Mouse (Mus musculus) C3H10T1/2 (cell line): Measurements from ENCODE around the gene Cyp4f17. TPM values are rescaled to one million over a fixed set of nuclear protein-coding genes. Genes with fewer than 3 reads are reported as not detected.

Experiments used
- polyA plus RNA-seq, 2 experiments: library from polyadenylated mRNA; unstranded; fragments of >200 nt; fragmentation: generic; extraction: Trizol; gene quantifications; one replicate each; pipeline ENCODE4 v1.2.1; 2012; ENCODE audit warnings: missing spikeins in 2 of 2

Gene Cyp4f17
- 1 to 10 TPM in 1 of 2 experiments, under 1 TPM in 1; 0.28 to 6.4 TPM for polyA plus RNA-seq

DNA sequence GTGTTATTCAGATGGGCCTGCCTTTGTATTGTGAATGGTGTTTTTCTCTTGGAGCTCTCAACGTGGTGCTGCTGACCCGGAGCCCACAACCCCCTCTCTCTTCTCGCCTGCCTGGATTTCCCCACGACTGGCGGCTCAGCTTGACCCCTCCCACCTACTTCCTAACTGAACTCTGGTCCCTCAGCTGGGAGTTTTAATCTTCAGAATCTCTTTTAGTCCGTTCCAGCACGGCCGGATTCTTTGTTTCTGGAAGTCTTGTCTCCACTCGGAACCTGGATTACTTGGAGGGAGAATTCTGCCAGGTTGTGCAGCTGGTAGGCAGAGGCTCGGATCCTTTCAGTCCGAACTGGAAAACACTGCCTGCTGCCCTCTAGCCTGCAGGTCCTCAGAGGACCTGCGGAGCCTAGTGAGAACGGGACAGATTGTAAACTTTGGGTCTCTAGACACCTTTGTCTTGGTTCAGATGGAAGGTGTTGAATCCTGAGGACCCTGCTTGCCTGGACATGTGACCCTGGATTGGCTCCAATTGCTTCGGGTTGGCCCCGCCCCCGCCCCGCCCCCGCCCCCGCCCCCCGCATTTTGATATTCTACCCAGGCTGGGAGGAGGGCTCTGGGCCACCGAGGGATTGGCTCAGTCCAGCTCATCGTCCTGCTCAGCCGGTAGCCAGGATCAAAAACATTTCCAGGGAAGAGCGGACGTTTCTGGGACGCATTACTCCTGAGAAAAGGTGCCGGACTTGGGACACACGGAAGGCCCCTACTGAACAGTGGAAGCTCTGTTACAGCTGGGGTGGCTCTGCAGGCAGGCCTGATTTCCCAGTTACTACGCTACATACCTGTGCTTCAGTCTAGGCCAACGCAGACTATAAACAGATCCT, at the start of gene Cyp4f17:
Cyp4f17 (plus strand) TSS at position 200 of the 878 bp plus-strand sequence.

DNA sequence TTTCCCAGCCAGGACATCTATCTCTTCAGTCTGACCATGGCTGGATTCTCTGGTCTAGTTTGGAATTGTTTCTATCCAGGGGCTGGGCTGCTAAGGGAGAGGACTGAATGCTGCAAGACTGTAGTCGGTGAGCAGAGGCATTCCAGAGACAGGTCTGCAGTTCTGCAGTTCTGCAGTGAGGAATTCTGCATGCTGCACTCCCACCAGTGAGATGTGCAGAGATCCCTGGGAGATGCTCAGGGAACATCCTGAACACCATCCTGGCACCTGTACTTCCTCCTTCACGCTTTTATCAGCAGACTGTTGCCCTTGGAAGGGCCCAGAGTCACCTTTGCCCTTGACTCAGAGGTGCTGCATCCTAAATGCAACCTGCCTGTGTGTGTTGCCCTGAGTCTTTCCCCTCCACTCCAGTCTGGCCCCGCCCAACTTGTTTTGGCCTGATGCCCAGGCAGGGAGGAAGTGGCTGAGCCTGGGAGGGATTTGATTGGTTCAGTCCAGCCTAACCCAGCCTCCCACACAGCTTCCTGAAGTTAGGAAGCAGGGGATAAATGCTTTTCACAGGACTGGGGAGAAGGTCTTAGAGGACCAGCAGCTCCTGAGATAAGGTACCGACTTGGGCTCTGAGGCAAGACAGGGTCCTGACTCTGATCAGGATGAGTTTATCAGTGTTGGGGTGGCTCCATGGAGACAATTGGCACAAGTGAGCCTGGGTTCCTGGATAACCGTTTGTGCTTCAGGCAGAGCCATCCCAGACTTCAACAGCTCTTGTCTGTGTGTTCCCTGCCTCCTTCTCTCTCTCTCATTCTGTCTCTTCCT, 30.4 kb downstream of the Cyp4f17 start, which contains the start of gene Cyp4f16:
Cyp4f16 (plus strand) TSS at position 508 of the 816 bp plus-strand sequence.

Other genes starting within 250 kb of the Cyp4f17 start
- gene Brd4, start 221.3 kb upstream of the Cyp4f17 start, polyA plus RNA-seq = 10 to 100 TPM; 35.0 to 86.0 TPM
- 10 to 100 TPM in 1 of 2 experiments, 1 to 10 TPM in 1; 3.0 to 21.2 TPM for gene Akap8, start 184.8 kb upstream of the Cyp4f17 start, polyA plus RNA-seq
- gene Akap8l, start 155.4 kb upstream of the Cyp4f17 start, polyA plus RNA-seq = 10 to 100 TPM in 1 of 2 experiments, 1 to 10 TPM in 1; 9.4 to 74.3 TPM
- gene Wiz, start 116.6 kb upstream of the Cyp4f17 start, polyA plus RNA-seq = 10 to 100 TPM; 13.1 to 49.6 TPM
- gene Rasal3, start 102.5 kb upstream of the Cyp4f17 start, polyA plus RNA-seq = under 1 TPM in 1 of 2 experiments, not detected in 1; 0.24 TPM
- not detected for gene Pglyrp2, start 81.9 kb upstream of the Cyp4f17 start, polyA plus RNA-seq
- gene Cyp4f39, start 53.3 kb upstream of the Cyp4f17 start, polyA plus RNA-seq = not detected
- 10 to 100 TPM; 20.4 to 28.3 TPM for gene Cyp4f16, start 30.5 kb downstream of the Cyp4f17 start, polyA plus RNA-seq
- not detected for gene Cyp4f37, start 115.3 kb downstream of the Cyp4f17 start, polyA plus RNA-seq
- gene Cyp4f40, start 152.8 kb downstream of the Cyp4f17 start, polyA plus RNA-seq = not detected
- not detected for gene Cyp4f15, start 179.6 kb downstream of the Cyp4f17 start, polyA plus RNA-seq